Mouse (Mus musculus) liver, adult 2 months (tissue): ENCODE measurements around the gene Vmn2r96. TPM values are rescaled to one million over a fixed set of nuclear protein-coding genes. Genes with fewer than 3 reads are reported as not detected.
A peak's percentile ranks its signal among the peaks of the same experiment; 100 is the strongest.
"Not testable (repeated sequence)": the region's sequence is repeated elsewhere in the genome, so short reads cannot be mapped to it uniquely, and the experiment has no call there.

Experiments used
- DNase-seq: peaks from one replicate; pipeline ENCODE4 v3.0.0-alpha.2; 2011; ENCODE audit warnings: low read depth, low spot score; ENCODE audit errors: extremely low read depth
- H3K27ac ChIP-seq: fragments of 200-500 bp; replicated peaks from 2 replicates; pipeline ENCODE4 v1.5.1; 2012; ENCODE audit warnings: low read depth, mild to moderate bottlenecking, control low read depth, inconsistent platforms, low read length; ENCODE audit not compliant: insufficient read depth
- H3K27me3 ChIP-seq: fragments of 200-500 bp; 2 replicates; pipeline ENCODE4 v1.6.1; 2012; ENCODE audit warnings: mild to moderate bottlenecking, moderate library complexity, low read length, inconsistent platforms; ENCODE audit not compliant: control insufficient read depth, insufficient read depth
- H3K36me3 ChIP-seq: fragments of 200-500 bp; 2 replicates; pipeline ENCODE4 v1.6.1; 2012; ENCODE audit warnings: low read length, inconsistent platforms; ENCODE audit not compliant: control insufficient read depth, insufficient read depth
- H3K4me1 ChIP-seq: fragments of 200-500 bp; 2 replicates; pipeline ENCODE4 v1.6.1; 2011; ENCODE audit warnings: low read length; ENCODE audit not compliant: control insufficient read depth, insufficient read depth
- H3K4me3 ChIP-seq: fragments of 200-500 bp; 2 replicates; pipeline ENCODE4 v1.5.1; 2011; ENCODE audit warnings: low read depth, mild to moderate bottlenecking, control low read depth, low read length, moderate library complexity; ENCODE audit not compliant: insufficient read depth
- H3K79me2 ChIP-seq: fragments of 200-500 bp; 2 replicates; pipeline ENCODE4 v1.6.1; 2012; ENCODE audit warnings: inconsistent platforms, mild to moderate bottlenecking, low read length, moderate library complexity; ENCODE audit not compliant: control insufficient read depth, insufficient read depth
- H3K9ac ChIP-seq: fragments of 200-500 bp; 2 replicates; pipeline ENCODE4 v1.6.1; 2012; ENCODE audit warnings: low read depth, mild to moderate bottlenecking, control low read depth, inconsistent platforms, low read length
- CTCF ChIP-seq: fragments of 200-500 bp; IDR thresholded peaks from 2 replicates; pipeline ENCODE4 v1.5.1; 2011; ENCODE audit warnings: low read depth, low read length, control low read depth
- POLR2A ChIP-seq: fragments of 200-500 bp; IDR thresholded peaks from 2 replicates; pipeline ENCODE4 v1.6.1; 2011; ENCODE audit warnings: low read length, control low read depth; ENCODE audit not compliant: insufficient read depth; ENCODE audit errors: extremely low read depth
- WGBS: fragments of 180-500 bp; shearing (Covaris S2); methylation state at CpG from one replicate; pipeline ENCODE4 v1.1.7; 2018; 5-methylcytosine and 5-hydroxymethylcytosine counted together
- polyA plus RNA-seq: library from polyadenylated mRNA; depleted of rRNA; stranded (reverse); fragments of >200 nt; gene quantifications from 2 replicates; pipeline ENCODE4 v1.2.3, GENCODE M21; 2012; rRNA removed
- total RNA-seq: library from RNA; depleted of rRNA; stranded (reverse); fragments of >200 nt; gene quantifications from 2 replicates; pipeline ENCODE4 v1.2.3, GENCODE M21; 2014; rRNA removed

Gene Vmn2r96
- total RNA-seq (not detected in 2 replicates), polyA plus RNA-seq (not detected in 2 replicates)

DNA sequence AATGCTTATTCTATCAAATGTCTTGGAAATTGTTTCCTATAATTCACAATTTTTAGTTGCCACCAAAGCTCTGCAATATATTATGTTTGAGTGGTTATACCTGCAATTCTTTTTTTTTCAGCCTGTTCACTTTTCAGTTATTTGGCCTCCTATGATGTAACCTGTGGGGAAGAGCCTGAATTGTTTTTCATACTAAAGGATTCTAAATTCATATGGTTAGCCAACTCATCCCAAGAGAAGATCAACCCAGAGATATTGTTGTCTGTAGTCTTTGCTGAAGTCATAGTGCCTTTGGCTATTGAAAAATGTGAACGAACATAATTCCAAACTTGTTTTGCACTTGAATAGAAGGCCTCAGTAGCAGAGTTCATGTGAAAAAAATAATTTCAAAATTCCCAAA lies at the start of gene Vmn2r96:
TSS of gene Vmn2r96 (plus strand) at position 301 of the 400 bp plus-strand sequence.
- not testable (repeated sequence) for H3K9ac ChIP-seq, H3K27ac ChIP-seq, H3K4me3 ChIP-seq, H3K79me2 ChIP-seq, H3K27me3 ChIP-seq, H3K36me3 ChIP-seq, DNase-seq, H3K4me1 ChIP-seq
- 75% methylated on average over 1 of the region's 1 CpGs for WGBS

DNA sequence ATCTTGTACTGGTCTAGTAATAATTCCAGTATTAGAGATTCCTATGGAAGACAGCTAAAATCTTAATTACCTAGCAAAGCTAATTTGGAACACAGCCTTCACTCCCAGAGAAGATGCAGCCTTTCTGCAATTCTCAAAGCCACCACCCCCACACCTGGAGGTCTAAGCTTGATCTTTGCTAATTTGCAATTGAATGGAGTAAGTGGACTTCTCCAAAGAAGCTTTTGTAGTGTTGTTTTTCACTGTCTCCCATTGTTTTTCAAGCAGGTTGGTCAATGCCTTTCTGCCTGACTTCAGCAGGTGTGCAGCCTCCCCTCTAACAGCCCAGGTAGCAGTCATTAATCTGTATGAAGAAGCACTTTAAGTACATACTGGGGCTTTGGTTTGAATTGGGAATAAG lies 49.6 kb upstream of the Vmn2r96 start:
- Histone ChIP-seq H3K4me1 (no peaks in the 10 kb centered on the region), H3K79me2 (no peaks in the 10 kb centered on the region), H3K36me3 (no peaks in the 10 kb centered on the region)

DNA sequence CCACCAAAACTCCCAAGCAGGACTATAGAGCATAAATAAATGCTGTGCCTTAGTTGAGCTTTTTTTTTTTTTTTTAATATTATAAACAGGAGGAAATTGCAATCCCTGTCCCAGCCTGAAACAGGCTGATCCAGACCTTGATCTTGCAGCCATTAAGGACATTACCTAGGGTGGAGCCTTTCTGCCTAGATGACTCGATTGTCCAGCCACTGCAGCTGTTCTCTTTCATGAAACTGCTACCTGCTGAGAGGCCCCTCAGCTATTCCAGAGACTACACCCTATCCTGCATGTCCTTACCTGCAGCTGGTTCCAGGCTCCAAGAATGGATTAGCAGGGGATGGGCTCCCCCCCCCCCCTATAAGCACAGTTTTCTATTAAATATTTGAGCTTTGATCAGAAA lies 49.0 kb upstream of the Vmn2r96 start:
- no peak for DNase-seq
- H3K36me3 ChIP-seq, result no peaks in the 10 kb centered on the region
- no peaks in the 10 kb centered on the region for H3K79me2 ChIP-seq
- H3K4me1 ChIP-seq, result no peaks in the 10 kb centered on the region
- H3K4me3 ChIP-seq, result no peak overlapping the region
- H3K27ac ChIP-seq, result no peak overlapping the region
- no peak overlapping the region for H3K9ac ChIP-seq
- TF ChIP-seq CTCF (no peak), POLR2A (no peak)
- 56% methylated on average over 1 of the region's 1 CpGs for WGBS
- H3K27me3 ChIP-seq, result no peaks in the 10 kb centered on the region

More for the DNA sequence above, 49.6 kb upstream of the Vmn2r96 start:
- H3K9ac ChIP-seq, result no peak overlapping the region
- no peak for DNase-seq
- H3K27me3 ChIP-seq, result no peaks in the 10 kb centered on the region
- H3K4me3 ChIP-seq, result no peak overlapping the region
- no peak overlapping the region for H3K27ac ChIP-seq
- no peak for TF ChIP-seq CTCF
- TF ChIP-seq POLR2A, result no peak

DNA sequence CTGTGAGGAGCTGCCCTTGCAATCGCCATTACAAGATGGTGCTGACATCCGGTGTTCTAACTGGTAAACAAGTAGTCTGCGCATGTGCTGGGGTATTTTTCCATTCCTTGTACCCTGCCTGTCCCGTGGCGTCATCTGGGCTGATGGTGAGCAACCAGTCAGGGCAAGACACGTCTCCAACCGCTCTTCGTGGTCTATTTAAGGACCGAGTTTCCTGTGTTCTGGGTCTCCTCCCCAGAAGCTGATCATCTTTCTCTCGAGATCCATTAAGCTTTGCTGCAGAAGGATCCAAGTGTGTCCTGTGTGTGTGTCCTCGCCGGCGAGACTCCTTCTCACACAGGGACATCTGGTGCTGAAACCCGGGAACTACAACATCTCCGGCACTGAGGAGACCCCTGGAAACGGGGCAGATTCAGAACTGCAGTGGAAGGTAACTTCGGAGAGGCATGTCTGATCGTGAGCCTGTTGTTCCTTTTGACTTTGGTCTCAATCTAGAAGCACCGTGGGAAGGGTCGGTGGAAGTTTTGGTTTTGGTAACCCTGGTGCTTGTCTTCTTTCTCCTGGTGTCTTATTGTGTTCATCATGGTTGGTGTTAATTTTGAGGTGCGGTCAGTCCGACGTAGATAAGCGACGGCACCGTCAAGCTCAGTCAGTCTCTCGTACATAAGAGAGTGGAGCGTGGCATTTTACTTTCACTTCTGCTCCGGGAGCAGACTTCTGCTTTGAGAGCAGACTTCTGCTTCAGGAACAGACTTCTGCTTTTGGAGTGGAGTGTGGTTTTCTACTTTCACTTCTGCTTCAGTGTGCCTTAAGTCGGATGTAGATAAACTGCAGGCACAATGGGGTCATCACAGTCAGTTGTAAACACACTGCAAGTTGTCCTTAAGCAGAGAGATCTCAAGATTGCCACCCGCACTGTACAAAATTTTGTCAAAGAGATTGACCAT lies 14.5 kb upstream of the Vmn2r96 start:
- H3K27ac ChIP-seq, H3K4me3 ChIP-seq, H3K36me3 ChIP-seq, H3K4me1 ChIP-seq, H3K9ac ChIP-seq, H3K79me2 ChIP-seq, H3K27me3 ChIP-seq: not testable (repeated sequence)
- peak; percentile 13 for DNase-seq
- WGBS, result 87% methylated on average over 31 of the region's 31 CpGs

DNA sequence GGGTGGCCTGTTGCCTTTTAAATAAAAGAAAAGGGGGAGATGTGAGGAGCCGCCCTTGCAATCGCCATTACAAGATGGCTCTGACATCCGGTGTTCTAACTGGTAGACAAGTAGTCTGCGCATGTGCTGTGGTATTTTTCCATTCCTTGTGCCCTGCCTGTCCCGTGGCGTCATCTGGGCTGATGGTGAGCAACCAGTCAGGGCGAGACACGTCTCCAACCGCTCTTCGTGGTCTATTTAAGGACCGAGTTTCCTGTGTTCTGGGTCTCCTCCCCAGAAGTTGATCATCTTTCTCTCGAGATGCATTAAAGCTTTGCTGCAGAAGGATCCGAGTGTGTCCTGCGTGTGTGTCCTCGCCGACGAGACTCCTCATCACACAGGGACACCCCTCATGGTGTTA lies 6.8 kb upstream of the Vmn2r96 start:
- DNase-seq, H3K79me2 ChIP-seq, H3K27ac ChIP-seq, H3K27me3 ChIP-seq, H3K4me1 ChIP-seq, H3K9ac ChIP-seq, H3K4me3 ChIP-seq, H3K36me3 ChIP-seq: not testable (repeated sequence)
- WGBS, result 87% methylated on average over 17 of the region's 17 CpGs

DNA sequence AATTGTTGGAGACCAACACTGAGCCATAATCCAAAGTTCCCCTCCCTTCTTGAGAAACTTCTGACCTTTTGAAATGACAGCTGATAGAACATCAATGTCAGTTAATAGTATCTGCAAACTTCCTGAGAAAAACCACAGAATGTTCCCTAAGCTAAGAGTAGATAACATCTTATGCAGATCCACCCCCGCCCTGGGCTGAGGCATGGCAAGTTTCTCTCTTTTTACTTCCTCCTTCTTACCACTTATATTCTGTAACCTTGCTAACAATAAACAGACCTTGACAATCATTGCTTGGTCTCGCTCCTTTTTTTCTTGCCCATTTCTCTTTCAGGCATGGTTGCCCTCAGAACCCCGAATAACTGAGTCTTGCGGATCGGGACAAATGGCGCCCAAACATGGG lies 42.2 kb downstream of the Vmn2r96 start:
- H3K9ac ChIP-seq, H3K36me3 ChIP-seq, H3K4me3 ChIP-seq, DNase-seq, H3K79me2 ChIP-seq, H3K27me3 ChIP-seq, H3K27ac ChIP-seq, H3K4me1 ChIP-seq: not testable (repeated sequence)
- WGBS, result 86% methylated on average over 6 of the region's 6 CpGs
